Mouse (Mus musculus): Measurements from ENCODE around the gene Pmm2. TPM values are rescaled to one million over a fixed set of nuclear protein-coding genes. Genes with fewer than 3 reads are reported as not detected.

Gene Pmm2
- polyA plus RNA-seq, 1 experiment from 2014 or later, result 38.0 TPM

GRCm38 (mm10) chr16:8663022-8663421 lies 25.5 kb downstream of the Pmm2 start:
- Histone ChIP-seq H3K9me3 (ENCODE audit: low read length) (no peaks in the 10 kb centered on the region), H3K36me3 (replicated peaks; ENCODE audit: insufficient read depth, low read length) (peaks cover 76% of the 10 kb centered on the region), H3K4me3 (ENCODE audit: low read depth, low read length) (no peak overlapping the region), H3K4me2 (ENCODE audit: low read depth, low read length) (no peak overlapping the region), H3K27me3 (ENCODE audit: insufficient read depth, low read length) (no peaks in the 10 kb centered on the region), H3K4me1 (ENCODE audit: insufficient read depth) (peaks cover 24% of the 10 kb centered on the region), H3K27ac (ENCODE audit: low read depth) (no peak overlapping the region), H3K9ac (replicated peaks) (no peak overlapping the region)
- no peak for DNase-seq
- 0 out of 2 replicates have a peak, but pooled peaks have one; percentile 4 for ATAC-seq
- TF ChIP-seq EP300 (IDR thresholded peaks at IDR 0.05; ENCODE audit: low read depth) (no peak), CTCF (IDR thresholded peaks at IDR 0.05; ENCODE audit: low read depth) (no peak)
- 55% methylated on average over 2 of the region's 2 CpGs for WGBS (ENCODE audit: insufficient replicate concordance)

GRCm38 (mm10) chr16:8663606-8664539 lies 26.4 kb downstream of the Pmm2 start:
- TF ChIP-seq CTCF (IDR thresholded peaks at IDR 0.05; ENCODE audit: low read depth), result no peak
- TF ChIP-seq EP300 (IDR thresholded peaks at IDR 0.05; ENCODE audit: low read depth), result no peak
- H3K4me2 ChIP-seq (ENCODE audit: low read depth, low read length), result no peak overlapping the region
- peaks cover 31% of the 10 kb centered on the region for H3K4me1 ChIP-seq (ENCODE audit: insufficient read depth)
- no peak for ATAC-seq
- H3K4me3 ChIP-seq (ENCODE audit: low read depth, low read length), result no peak overlapping the region
- no peak overlapping the region for H3K9ac ChIP-seq (replicated peaks)
- 85% methylated on average over 24 of the region's 24 CpGs for WGBS (ENCODE audit: insufficient replicate concordance)
- no peak overlapping the region for H3K27ac ChIP-seq (ENCODE audit: low read depth)
- H3K36me3 ChIP-seq (replicated peaks; ENCODE audit: insufficient read depth, low read length), result peaks cover 69% of the 10 kb centered on the region
- no peak for DNase-seq
- no peaks in the 10 kb centered on the region for H3K9me3 ChIP-seq (ENCODE audit: low read length)
- H3K27me3 ChIP-seq (ENCODE audit: insufficient read depth, low read length), result no peaks in the 10 kb centered on the region

GRCm38 (mm10) chr16:8665367-8665766 lies 27.9 kb downstream of the Pmm2 start:
- Histone ChIP-seq H3K27me3 (ENCODE audit: insufficient read depth, low read length) (no peaks in the 10 kb centered on the region), H3K4me2 (ENCODE audit: low read depth, low read length) (no peak overlapping the region), H3K27ac (ENCODE audit: low read depth) (no peak overlapping the region), H3K36me3 (replicated peaks; ENCODE audit: insufficient read depth, low read length) (peaks cover 60% of the 10 kb centered on the region), H3K9ac (replicated peaks) (no peak overlapping the region; the same call in 1 of the 2 replicates), H3K4me1 (ENCODE audit: insufficient read depth) (peaks cover 46% of the 10 kb centered on the region), H3K4me3 (ENCODE audit: low read depth, low read length) (no peak overlapping the region), H3K9me3 (ENCODE audit: low read length) (no peaks in the 10 kb centered on the region)
- ATAC-seq (no peak), DNase-seq (no peak)
- TF ChIP-seq CTCF (IDR thresholded peaks at IDR 0.05; ENCODE audit: low read depth) (no peak), EP300 (IDR thresholded peaks at IDR 0.05; ENCODE audit: low read depth) (no peak)
- WGBS (ENCODE audit: insufficient replicate concordance), result 87% methylated on average over 5 of the region's 5 CpGs

GRCm38 (mm10) chr16:8666452-8666851 lies 29.0 kb downstream of the Pmm2 start:
- Histone ChIP-seq H3K4me1 (ENCODE audit: insufficient read depth) (peaks cover 50% of the 10 kb centered on the region), H3K4me3 (ENCODE audit: low read depth, low read length) (no peak overlapping the region), H3K27me3 (ENCODE audit: insufficient read depth, low read length) (no peaks in the 10 kb centered on the region), H3K4me2 (ENCODE audit: low read depth, low read length) (0 out of 2 replicates have a peak overlapping the region, but pooled peaks have one; percentile 23), H3K27ac (ENCODE audit: low read depth) (peak overlapping the region; percentile 77; the same call in 1 of the 2 replicates), H3K9me3 (ENCODE audit: low read length) (no peaks in the 10 kb centered on the region), H3K9ac (replicated peaks) (no peak overlapping the region; the same call in 1 of the 2 replicates), H3K36me3 (replicated peaks; ENCODE audit: insufficient read depth, low read length) (peaks cover 51% of the 10 kb centered on the region)
- DNase-seq (no peak), ATAC-seq (0 out of 2 replicates have a peak, but pooled peaks have one; percentile 10)
- 15% methylated on average over 2 of the region's 2 CpGs for WGBS (ENCODE audit: insufficient replicate concordance)
- no peak for TF ChIP-seq CTCF (IDR thresholded peaks at IDR 0.05; ENCODE audit: low read depth)
- TF ChIP-seq EP300 (IDR thresholded peaks at IDR 0.05; ENCODE audit: low read depth), result no peak

- Histone ChIP-seq H3K36me3 (replicated peaks; ENCODE audit: insufficient read depth, low read length) (peaks cover 43% of the 10 kb centered on the region), H3K27ac (ENCODE audit: low read depth) (peak overlapping the region; percentile 77), H3K4me2 (ENCODE audit: low read depth, low read length) (peak overlapping the region; percentile 51), H3K27me3 (ENCODE audit: insufficient read depth, low read length) (no peaks in the 10 kb centered on the region), H3K4me3 (ENCODE audit: low read depth, low read length) (peak overlapping the region; percentile 5; the same call in 1 of the 2 replicates), H3K9me3 (ENCODE audit: low read length) (no peaks in the 10 kb centered on the region), H3K9ac (replicated peaks) (peak overlapping the region; percentile 28; the same call in 1 of the 2 replicates), H3K4me1 (ENCODE audit: insufficient read depth) (peaks cover 50% of the 10 kb centered on the region)
- 52% methylated on average over 7 of the region's 7 CpGs for WGBS (ENCODE audit: insufficient replicate concordance)
- ATAC-seq (no peak), DNase-seq (peak; percentile 65)
- TF ChIP-seq EP300 (IDR thresholded peaks at IDR 0.05; ENCODE audit: low read depth), result no peak
Observed at GRCm38 (mm10) chr16:8667261-8667660, 29.8 kb downstream of the Pmm2 start.

- Histone ChIP-seq H3K27me3 (ENCODE audit: insufficient read depth, low read length) (no peaks in the 10 kb centered on the region), H3K27ac (ENCODE audit: low read depth) (peak overlapping the region; percentile 77), H3K9ac (replicated peaks) (peak overlapping the region; percentile 28; the same call in 1 of the 2 replicates), H3K4me3 (ENCODE audit: low read depth, low read length) (peak overlapping the region; percentile 5; the same call in 1 of the 2 replicates), H3K36me3 (replicated peaks; ENCODE audit: insufficient read depth, low read length) (peaks cover 37% of the 10 kb centered on the region), H3K4me2 (ENCODE audit: low read depth, low read length) (peak overlapping the region; percentile 51), H3K9me3 (ENCODE audit: low read length) (no peaks in the 10 kb centered on the region), H3K4me1 (ENCODE audit: insufficient read depth) (peaks cover 54% of the 10 kb centered on the region)
- no peak for DNase-seq
- TF ChIP-seq EP300 (IDR thresholded peaks at IDR 0.05; ENCODE audit: low read depth), result no peak
- TF ChIP-seq CTCF (IDR thresholded peaks at IDR 0.05; ENCODE audit: low read depth), result no peak
- 77% methylated on average over 4 of the region's 4 CpGs for WGBS (ENCODE audit: insufficient replicate concordance)
- ATAC-seq, result no peak
Observed at GRCm38 (mm10) chr16:8667814-8668213, 30.3 kb downstream of the Pmm2 start.
